Mouse (Mus musculus): Measurements from ENCODE around the gene Tubgcp2.

The Tubgcp2 gene

DNA sequence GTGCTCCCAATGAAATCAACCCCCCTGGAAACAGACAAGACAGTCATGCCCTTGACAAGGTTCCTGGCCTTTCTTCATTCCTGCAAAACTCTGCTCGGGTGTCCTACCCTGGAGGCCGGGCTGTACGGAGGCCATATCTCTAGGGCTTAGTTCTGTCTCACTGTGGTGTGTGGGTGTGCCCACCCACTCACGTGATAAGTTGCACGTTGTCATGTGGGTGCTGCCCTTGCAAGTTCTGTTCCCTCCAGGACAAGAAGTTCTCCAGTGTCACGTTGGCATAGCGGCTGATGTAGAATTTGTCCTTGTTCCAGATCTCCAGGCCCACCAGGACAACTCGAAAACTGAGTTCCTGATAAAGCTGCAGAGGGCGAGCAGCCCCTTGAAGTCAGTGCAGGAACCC is 48.2 kb downstream of the Tubgcp2 start:
- in situ Hi-C loops (cut with MseI, MboI): no loop called here

DNA sequence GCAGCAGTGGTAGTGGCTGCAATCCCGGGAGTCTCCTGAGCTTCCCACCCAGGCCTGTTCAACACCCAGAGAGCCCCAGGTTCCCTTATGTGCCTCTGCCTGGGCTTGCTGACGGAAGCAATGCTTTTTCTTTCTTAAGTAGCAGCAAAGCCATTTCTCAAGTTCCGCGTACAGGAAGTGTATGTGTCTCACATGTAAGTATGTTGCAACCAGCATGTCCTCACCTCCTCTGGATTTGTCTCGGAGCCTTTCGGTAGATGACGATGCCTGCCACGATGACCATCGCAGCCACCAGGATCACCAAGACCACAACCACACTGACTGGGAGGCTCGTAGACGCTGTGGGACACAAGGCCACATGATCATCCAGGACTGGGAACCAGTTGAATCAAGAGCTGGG is 52.0 kb downstream of the Tubgcp2 start:
- in situ Hi-C loops (cut with MseI, MboI): no loop called here

DNA sequence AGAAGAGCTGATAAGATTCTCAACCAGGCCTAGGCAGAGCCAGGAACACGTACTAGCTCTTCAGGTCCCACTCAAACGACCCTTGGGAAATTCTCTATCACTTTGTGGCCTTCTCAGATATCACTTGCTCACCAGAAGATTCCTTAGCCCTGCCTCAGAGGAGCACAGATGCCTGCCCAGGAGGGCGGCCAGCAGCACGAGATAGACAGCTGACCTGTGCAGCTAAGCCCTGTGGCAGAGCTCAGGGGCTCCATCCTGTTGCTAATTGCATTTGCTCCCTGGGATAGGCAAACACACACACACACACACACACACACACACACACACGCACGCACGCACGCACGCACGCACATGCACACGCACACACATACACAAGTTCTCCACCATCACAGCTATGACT is 54.4 kb downstream of the Tubgcp2 start:
- in situ Hi-C loops (cut with MseI, MboI): no loop called here

DNA sequence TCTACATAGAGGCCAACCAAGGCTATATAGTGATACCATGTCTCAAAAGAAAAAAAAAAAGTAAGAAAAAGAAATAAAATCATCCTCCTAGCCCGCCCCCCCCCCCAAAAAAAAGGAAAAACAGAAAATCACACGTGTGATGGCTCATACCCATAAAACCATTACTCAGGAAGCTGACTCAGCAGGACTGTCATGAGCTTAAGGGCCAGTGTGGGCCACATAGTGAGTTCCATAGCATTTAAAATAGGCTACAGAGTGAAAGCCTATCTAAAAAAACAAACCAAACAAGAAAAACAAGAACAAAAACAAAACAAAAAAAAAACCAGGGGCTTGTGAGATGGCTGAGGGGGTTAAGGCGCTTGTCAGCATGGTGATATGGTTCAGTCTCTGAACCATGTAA is 55.7 kb downstream of the Tubgcp2 start:
- in situ Hi-C loops (cut with MseI, MboI): no loop called here

DNA sequence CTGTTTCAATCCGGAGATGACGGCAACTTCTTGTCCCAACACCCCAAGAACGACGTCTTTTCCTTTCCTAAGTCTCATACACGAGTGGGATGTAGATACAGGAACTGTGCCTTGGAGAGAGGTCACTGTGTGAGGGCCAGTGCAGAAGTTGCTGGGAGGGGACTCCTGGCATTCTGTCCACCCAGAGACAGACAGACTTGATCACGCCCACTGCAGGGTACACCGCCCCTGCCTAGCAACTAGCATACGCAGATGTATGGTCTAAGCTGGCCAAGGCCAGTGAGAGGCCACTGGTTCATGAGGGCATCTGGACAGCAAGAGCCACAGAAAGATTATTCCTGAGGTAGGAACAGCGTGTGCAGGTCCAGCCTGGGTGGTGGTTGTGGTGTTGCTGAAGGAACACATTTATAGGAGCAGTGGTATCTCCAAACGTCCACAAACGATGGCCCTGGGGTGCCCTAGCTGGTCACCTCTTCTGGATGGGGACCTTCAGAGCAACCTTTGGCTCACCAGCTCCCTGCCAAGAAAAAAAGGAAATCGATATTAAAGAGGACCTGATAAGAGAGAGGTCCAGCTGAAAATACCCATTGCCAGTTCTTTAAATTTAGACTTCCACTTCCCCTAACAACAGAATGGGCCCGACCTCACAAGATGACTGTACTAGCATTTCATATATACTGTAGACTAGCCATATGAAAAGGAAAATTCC is 57.3 kb downstream of the Tubgcp2 start:
- in situ Hi-C loops (cut with MseI, MboI): loop anchor here in 1 of 2 experiments (5.0 kb wide), 1 partner anchor 83 kb away; no protein-coding TSS in a partner anchor

DNA sequence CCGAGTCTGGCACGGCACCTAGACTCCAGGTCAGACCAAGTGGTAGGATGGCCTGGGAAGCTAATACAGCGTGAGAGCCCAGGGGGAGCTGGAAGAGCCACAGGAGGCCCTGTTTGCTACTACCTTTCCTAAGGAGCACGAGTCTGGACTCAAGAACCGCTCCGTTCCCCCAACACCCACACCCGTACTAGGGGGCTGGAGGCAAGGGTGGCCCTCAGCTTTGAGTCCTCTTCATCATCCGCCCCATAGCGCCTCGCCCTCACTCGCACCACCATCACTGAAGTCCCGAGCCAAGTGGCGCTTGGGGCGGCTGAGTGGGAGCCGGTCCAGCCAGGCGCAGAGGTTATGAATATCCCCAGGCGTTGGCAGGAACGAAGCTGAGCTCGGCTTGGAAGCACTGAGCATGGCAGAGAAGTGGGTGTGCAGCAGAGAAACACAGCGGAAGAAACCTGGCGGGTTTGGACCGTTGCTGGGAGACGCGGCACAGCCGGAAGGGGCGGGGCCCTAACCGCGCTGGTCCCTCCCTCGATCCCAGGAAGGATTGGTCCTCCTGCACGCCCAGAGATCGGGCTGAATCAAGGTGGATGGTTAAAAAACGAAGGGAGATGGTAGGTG is 58.1 kb downstream of the Tubgcp2 start, which contains the start of gene 6430531B16Rik:
Gene 6430531B16Rik, minus strand, starts transcription at position 478 of the 615 bp plus-strand sequence.
- in situ Hi-C loops (cut with MseI, MboI): loop anchor here in 1 of 2 experiments (5.0 kb wide), 1 partner anchor 84 kb away; no protein-coding TSS in a partner anchor

DNA sequence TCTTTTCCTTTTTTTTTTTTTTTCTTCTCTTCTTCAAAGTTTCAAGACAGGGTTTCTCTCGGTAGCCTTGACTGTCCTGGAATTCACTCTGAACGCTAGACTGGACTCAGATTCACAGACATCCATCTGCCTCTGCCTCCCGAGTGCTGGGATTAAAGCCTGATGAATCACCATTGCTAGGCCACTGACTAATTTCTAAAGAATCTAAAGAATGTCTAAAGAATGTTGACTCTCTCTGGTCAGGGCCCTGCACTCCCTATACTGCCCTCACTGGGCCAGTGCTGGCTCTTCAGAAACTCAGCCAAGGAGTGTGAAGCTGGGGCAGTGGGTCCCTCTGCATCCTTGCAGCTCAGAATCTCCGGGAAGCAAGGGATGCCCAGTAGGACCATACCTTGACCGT is 61.0 kb downstream of the Tubgcp2 start:
- in situ Hi-C loops (cut with MseI, MboI): loop anchor here in 1 of 2 experiments (5.0 kb wide), 1 partner anchor 87 kb away; no protein-coding TSS in a partner anchor

DNA sequence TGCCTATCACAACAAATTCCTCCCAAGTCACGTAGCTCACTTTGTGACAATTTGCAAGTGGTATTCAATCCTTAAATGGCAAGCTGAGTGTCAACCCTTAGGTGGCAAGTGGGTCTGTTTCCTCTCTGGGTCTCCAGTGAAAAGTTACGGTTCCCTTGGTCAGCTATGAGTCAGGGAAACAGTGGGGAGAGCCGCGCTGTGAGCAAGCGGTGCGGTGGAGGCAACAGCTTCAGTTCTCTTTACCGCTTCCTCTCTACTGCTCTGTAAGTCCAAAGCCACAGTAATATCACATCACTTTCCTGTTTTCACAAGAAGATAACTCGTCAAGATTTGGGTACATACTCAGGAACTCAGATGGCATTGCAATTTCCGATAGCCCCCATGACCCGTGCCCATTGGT is 62.2 kb downstream of the Tubgcp2 start:
- in situ Hi-C loops (cut with MseI, MboI): no loop called here

DNA sequence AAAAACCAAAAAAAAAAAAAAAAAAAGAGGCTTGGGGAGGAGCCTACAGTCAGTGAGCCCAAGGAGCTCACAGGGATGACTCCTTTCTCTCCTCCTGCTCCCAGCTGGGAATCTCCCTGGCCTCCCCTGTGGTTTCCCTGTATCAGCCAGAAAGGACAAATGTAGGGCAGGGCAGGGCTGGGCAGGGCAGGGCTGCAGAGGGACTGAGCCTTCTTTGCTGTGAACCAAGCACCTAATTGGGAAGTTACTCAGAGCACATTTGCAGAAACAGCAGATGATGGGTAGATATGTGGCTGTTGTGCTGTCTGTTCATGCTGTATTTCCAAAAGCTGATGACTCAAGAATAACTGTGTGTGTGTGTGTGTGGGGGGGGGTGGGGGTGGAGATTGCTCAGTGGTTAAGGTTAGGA is 63.5 kb downstream of the Tubgcp2 start:
- in situ Hi-C loops (cut with MseI, MboI): no loop called here

DNA sequence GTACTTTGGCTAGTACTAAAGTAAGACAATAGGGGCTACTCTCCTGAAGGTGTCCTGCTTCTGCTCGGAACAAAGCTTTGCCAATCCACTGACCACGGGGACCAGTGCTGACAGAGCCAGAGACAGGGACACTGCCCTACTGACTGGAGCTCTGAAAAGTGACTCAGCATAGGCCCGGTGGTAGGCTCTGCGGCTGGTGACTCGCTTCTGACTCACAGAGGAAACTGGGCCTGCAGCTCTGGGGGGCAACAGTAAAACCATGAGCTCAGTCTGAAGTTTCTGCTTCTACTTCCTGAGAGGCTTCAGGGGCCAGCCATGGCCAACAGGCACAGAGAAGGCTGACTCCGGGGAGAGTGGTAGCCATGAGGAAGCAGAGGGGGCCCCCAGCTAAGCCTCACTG is 65.0 kb downstream of the Tubgcp2 start:
- in situ Hi-C loops (cut with MseI, MboI): no loop called here

DNA sequence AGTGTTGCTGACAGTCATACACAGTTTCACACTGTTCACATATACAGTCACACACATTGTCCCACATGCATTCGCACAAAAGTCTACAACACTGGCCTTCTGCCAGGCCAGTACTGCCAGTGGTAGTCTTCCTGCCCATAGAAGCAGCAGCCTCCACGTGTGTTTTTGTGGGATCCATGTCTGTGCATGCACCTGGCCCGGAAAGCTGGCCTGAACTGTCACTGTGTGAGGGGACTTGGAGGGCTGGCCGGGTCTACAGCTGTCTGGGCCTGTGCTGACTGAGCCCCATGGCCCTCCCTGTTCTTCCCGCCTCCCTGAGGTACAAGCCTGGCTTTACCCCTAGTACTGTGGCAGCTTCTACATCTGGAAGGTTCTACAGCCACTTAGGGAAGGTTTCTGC is 65.5 kb downstream of the Tubgcp2 start:
- in situ Hi-C loops (cut with MseI, MboI): no loop called here

DNA sequence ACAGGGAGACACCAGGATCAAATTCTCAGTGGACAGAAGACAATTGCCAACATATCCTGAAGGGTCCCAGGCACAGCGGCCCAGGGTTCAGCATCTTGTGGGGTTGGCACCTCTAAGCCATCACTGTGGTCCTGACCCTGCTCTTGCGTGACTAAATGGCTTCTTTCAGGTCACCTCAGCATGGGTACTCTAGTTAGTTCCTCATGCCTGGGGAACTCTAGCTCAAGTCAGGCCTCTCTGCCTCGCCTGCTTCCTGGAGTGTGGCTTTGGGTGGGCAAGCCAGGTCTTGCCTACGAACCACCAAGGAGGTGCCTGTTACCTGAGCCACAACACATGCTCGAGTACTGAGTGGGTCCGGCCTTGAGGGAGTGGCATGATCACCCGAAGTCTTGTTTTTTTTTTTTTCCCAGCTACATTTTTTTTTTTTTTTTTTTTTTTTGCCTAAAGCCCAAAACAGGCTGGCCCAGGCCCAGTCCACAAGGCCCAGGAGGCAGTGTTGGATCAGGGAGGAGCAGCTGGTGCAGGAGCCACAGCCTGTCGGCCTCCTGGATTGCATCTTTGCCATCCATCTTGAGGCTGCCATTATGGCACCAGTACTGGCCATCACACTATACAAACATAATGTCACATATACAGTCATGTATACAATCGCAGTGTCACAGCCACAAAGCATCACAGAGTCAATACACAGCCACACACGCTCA is 66.1 kb downstream of the Tubgcp2 start:
- in situ Hi-C loops (cut with MseI, MboI): no loop called here

DNA sequence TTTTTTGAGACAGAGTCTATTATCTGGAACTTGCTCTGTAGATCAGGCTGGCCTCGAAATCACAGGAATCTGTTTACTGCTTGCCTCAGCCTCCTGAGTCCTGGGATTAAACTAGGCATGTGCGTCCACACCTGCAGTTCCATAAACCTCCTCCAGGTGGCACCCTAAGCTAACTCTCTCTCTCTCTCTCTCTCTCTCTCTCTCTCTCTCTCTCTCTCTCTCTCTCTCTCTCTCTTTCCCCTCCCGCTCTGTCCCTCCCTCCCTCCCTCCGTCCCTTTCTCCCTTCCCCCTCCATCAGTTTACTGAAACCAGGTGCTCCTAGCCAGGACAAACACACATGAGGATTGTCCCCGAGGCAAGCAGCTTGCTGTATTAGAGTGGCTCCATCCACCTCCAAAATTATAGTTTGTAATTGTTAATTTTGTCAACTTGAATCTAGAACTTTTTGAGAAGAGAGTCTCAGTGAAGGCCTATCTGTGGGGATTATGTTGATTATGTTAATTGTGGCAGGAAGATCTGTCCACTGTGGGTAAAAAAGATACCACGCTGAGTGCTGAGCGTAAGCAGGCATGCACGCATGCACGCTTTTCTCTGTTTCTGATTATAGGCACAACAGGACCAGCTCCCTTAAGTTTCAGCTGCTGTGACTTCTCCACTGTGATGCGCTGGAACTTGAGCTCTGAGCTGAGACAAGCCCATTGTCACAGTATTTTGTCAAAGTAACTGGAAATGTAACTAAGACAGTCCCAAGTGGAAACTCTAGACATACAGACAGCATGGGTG is 66.9 kb downstream of the Tubgcp2 start:
- in situ Hi-C loops (cut with MseI, MboI): loop anchor here in 1 of 2 experiments (10.0 kb wide), 1 partner anchor 95 kb away; no protein-coding TSS in a partner anchor

DNA sequence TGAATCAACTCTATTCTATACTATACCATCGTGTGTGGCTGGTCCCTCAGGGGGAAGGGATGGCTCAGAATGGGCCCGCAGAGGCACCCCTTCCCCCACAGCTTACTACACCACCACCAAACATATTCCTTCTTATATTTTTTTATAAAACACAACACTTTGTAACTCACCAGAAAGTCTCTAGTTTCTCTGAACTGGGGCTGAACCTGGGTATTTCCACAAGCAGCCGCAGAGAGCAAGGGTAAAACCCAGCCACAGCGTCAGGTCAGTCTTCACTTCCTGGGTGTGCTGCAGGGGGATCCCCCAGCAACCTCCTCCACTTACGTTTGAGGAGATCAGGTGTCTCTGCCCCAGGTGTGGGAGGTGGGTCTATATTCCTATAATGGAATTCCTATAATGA is 68.0 kb downstream of the Tubgcp2 start:
- in situ Hi-C loops (cut with MseI, MboI): loop anchor here in 1 of 2 experiments (10.0 kb wide), 1 partner anchor 96 kb away; no protein-coding TSS in a partner anchor

DNA sequence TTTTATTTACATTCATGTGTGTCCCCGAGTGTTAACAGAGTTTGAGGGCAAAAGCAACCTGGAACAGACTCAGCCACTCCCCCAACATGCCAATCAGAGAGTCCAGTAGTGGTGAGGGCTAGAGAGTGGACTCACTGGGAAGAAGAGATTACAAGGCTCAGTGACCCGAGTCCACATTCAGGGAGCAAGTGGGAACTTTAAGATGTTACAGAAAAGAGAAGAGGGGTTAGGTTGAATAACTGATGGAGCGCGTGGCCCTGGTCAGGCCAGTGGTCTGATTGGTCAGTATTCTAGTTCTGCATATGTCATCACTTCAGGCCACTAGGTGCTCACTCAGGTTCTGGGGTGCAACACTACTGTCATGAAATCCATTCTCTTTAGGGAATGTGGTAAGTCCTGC is 69.3 kb downstream of the Tubgcp2 start:
- in situ Hi-C loops (cut with MseI, MboI): loop anchor here in 1 of 2 experiments (10.0 kb wide), 1 partner anchor 98 kb away; no protein-coding TSS in a partner anchor

DNA sequence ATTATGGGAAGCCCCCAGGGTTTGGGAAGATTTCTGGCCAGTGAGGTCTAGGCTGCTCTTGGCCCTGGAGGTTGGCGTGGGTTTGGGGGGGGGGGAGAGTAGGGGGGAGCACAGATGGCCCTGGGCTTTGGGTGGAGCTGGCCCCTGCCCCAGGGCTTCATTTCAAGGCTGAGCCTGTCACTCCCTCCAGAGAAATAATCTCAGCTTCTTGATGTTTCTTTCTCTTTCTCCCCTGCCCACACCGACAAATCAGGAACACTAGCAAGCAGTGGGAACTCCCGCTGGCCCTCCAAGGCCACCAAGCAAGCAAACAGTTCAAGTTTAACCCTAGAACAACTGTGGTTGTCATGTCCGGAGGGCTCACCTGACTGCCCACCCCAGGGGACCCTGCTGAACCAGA is 72.7 kb downstream of the Tubgcp2 start:
- in situ Hi-C loops (cut with MseI, MboI): loop anchor here in 1 of 2 experiments (10.0 kb wide), 1 partner anchor 101 kb away; no protein-coding TSS in a partner anchor

DNA sequence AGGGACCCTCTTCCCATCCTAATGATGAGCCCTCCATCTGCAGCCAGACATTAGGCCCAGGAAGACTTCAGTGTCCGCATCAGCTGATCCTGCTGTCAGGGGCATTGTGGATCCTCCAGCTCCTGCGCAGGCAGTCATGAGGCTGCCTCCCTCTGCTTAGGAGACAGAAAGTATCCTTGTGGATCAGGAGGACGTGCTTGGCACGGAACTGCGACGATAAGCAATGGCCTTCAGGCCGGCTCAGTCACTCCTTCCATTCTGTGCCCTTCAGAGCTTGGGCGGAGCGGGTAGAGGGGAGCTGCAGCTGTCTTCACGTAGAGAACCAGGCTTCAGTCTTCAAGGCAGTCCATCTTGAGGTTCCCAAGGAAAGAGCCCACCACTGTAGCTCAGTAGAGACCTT is 75.3 kb downstream of the Tubgcp2 start:
- in situ Hi-C loops (cut with MseI, MboI): loop anchor here in 1 of 2 experiments (10.0 kb wide), 1 partner anchor 104 kb away; no protein-coding TSS in a partner anchor

DNA sequence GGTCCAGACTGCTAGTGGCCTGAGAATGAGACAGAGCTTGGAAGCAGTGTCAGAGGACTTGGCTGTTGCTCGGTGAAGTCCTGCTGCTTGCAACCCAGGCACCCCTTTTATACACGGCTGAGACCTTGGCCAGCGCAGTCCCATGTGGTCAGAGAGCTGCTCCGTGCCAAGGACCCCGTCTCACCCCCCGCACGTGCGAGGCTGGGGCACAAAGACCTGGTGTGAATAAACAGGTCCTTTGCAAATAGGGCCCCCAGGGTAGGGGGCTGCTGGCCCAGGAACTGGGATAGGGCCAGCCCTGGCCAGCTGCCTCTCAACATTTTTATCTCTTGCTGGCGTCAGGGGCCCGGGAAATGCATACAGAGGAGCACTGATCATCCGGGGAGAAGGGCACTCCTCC is 78.5 kb downstream of the Tubgcp2 start:
- in situ Hi-C loops (cut with MseI, MboI): no loop called here

DNA sequence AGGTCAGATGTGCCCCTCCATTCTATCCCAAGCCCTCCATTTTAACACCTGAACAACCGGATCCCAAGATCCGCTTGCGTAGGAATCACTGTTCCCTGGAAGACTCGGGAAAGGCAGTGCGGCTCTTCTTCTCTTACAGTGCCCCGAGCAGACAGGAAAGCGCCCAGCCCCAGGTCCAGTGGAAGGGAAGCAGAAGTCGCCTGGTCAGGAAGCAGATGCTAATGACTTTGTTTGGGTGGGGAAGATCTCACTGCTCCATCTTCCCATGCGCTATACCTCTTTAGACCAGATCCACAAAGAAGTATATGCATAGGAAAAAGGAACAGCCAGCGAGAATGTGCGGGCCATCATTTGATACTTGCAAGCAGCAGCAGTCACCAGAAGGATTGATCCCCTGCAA is 79.0 kb downstream of the Tubgcp2 start:
- in situ Hi-C loops (cut with MseI, MboI): no loop called here

DNA sequence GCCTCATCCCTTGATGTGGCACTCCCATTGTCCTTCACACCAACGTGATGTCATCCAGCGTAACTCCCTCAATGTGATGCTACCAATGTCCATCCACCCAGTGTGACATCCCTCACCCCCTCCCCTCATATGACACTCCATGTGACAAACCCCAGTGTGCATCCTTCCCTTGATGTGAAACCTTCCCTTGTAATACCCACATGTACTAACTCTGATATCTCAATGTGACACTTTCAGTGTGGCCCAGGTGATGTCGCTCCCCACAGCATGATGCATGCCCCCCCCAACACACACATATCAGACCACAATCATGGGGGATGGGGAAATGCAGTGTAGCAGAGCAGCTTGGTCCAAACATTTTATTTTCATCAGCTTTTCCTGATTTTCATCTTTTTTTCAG is 79.8 kb downstream of the Tubgcp2 start:
- in situ Hi-C loops (cut with MseI, MboI): no loop called here

DNA sequence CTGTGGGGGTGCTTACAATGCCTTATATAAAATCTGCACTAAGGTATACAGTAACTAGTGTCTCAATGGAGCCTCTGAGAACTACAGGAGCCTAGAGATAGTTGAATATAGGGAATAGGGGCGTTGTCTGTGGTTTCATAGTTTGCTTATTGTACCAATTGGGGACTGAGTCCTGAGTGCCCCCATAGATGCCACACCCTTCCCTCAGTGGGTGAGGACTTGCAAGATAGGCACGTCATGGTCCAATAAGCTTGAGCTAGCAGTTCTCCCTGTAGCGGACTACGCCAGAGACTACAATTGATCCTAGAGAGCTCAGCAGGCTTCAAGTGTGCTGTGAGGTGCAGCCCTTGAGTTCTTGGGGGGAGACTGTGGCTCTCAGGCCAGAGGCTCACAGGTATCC is 81.0 kb downstream of the Tubgcp2 start:
- in situ Hi-C loops (cut with MseI, MboI): no loop called here
